Mouse (Mus musculus) limb, embryonic 14.5 days (tissue): ENCODE data around the gene Pitpnm2. TPM values are rescaled to one million over a fixed set of nuclear protein-coding genes. Genes with fewer than 3 reads are reported as not detected.
A peak's percentile ranks its signal among the peaks of the same experiment; 100 is the strongest.

ENCODE experiments used
- ATAC-seq: fragments of 200-750 bp; cut with Nextera tagmentation; 2 replicates; pipeline ENCODE4 v1.8.0; 2017; ENCODE audit warnings: low read depth, moderate number of reproducible peaks, moderate TSS enrichment; ENCODE audit not compliant: low FRiP score
- DNase-seq: peaks from one replicate; pipeline ENCODE4 v3.0.0-alpha.2; 2015; ENCODE audit warnings: low spot score
- H3K27ac ChIP-seq: fragments of 300-500 bp; sonication (generic); replicated peaks from 2 replicates; pipeline ENCODE4 v1.5.1; 2014; ENCODE audit warnings: low read depth, mild to moderate bottlenecking, low read length, moderate library complexity, mixed read lengths
- H3K27me3 ChIP-seq: fragments of 300-500 bp; sonication (generic); 2 replicates; pipeline ENCODE4 v1.6.1; 2014; ENCODE audit warnings: low read length, mixed read lengths; ENCODE audit not compliant: control insufficient read depth, insufficient read depth
- H3K36me3 ChIP-seq: fragments of 300-500 bp; sonication (generic); 2 replicates; pipeline ENCODE4 v1.6.1; 2014; ENCODE audit warnings: mild to moderate bottlenecking, low read length, moderate library complexity, mixed read lengths; ENCODE audit not compliant: control insufficient read depth, insufficient read depth
- H3K4me1 ChIP-seq: fragments of 300-500 bp; sonication (generic); 2 replicates; pipeline ENCODE4 v1.6.1; 2014; ENCODE audit warnings: antibody characterized with exemption, low read length, mixed read lengths; ENCODE audit not compliant: control insufficient read depth, insufficient read depth
- H3K4me2 ChIP-seq: fragments of 300-500 bp; sonication (generic); replicated peaks from 2 replicates; pipeline ENCODE4 v1.6.1; 2014; ENCODE audit warnings: low read depth, mild to moderate bottlenecking, low read length, moderate library complexity; ENCODE audit not compliant: severe bottlenecking
- H3K4me3 ChIP-seq: fragments of 300-500 bp; sonication (generic); replicated peaks from 2 replicates; pipeline ENCODE4 v1.5.1; 2014; ENCODE audit warnings: low read length
- H3K9ac ChIP-seq: fragments of 300-500 bp; sonication (generic); 2 replicates; pipeline ENCODE4 v1.6.1; 2014; ENCODE audit warnings: mild to moderate bottlenecking, low read depth, low read length, moderate library complexity; ENCODE audit not compliant: severe bottlenecking
- H3K9me3 ChIP-seq: fragments of 300-500 bp; sonication (generic); 2 replicates; pipeline ENCODE4 v1.6.1; 2016; ENCODE audit warnings: low read length; ENCODE audit not compliant: control insufficient read depth
- POLR2A ChIP-seq: fragments of 200-500 bp; IDR thresholded peaks from 2 replicates; pipeline ENCODE4 v1.8.0; 2012; ENCODE audit warnings: inconsistent platforms, mild to moderate bottlenecking, moderate library complexity, borderline replicate concordance; ENCODE audit not compliant: insufficient read depth, insufficient read length; ENCODE audit errors: extremely low read depth
- WGBS: fragments of 180-500 bp; shearing (Covaris S2); extraction: QIAGEN DNeasy Blood & Tissue Kit; methylation state at CpG from one replicate; pipeline ENCODE4 v1.1.7; 2014; 5-methylcytosine and 5-hydroxymethylcytosine counted together
- polyA plus RNA-seq, 2 experiments: library from polyadenylated mRNA; depleted of rRNA in 1 of 2; stranded (reverse) in 1 of 2; unstranded in 1 of 2; fragments of >200 nt; fragmentation: Nextera tagmentation in 1 of 2; extraction: Ambion mirVana in 1 of 2; gene quantifications; 2 replicates each; pipeline versions ENCODE4 v1.2.1 to v1.2.3; 2012 to 2014

The Pitpnm2 gene
- polyA plus RNA-seq, 2 experiments = 8.2 to 37.1 TPM

GRCm38 (mm10) chr5:124098923-124099322 lies 150.6 kb downstream of the Pitpnm2 start:
- peaks cover 7% of the 10 kb centered on the region; the same call in 1 of the 2 replicates for H3K4me1 ChIP-seq
- H3K4me3 ChIP-seq = no peak overlapping the region
- H3K36me3 ChIP-seq = no peaks in the 10 kb centered on the region
- no peak overlapping the region for H3K27ac ChIP-seq
- WGBS = 71% methylated on average over 2 of the region's 2 CpGs
- 0 out of 2 replicates have a peak, but pooled peaks cover 4% of the 10 kb centered on the region for H3K9me3 ChIP-seq
- no peak overlapping the region for H3K9ac ChIP-seq
- H3K27me3 ChIP-seq = no peaks in the 10 kb centered on the region; the same call in 1 of the 2 replicates
- no peak overlapping the region for H3K4me2 ChIP-seq
- DNase-seq (no peak), ATAC-seq (no peak)
- TF ChIP-seq POLR2A = no peak

DNA sequence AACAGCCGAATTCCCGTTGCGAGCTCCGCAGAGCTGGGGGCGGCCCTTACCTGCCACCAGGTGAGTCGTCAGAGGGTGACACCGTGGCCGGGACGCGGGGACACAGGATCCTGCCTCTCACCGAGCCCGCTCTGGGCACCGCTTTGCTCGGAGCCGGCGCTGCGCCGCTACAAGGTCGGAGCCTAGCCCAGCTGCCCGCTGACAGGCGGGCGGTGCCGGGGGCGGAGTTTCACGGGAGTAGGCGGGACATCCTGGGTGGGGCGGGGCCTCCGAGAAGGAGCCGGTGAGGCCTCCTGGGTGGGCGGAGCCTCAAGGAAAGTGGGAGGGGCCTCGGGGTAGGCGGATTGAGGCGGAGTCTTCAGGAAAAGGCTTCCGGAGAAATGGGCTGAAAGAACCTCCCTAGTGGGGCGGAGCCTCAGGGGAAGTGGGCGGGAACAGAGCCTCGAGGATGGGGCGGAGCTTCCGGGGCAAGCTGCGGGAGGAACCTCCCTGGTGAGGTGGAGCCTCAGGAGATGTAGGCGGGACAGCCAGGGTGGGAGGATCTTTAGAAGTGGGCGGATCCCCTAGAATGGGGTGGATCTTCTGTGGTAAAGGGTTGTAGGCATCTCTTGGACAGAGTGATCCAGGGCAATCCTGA lies 153.8 kb downstream of the Pitpnm2 start, which contains the start of gene Abcb9:
Abcb9 (minus strand) TSS at position 203 of the 637 bp plus-strand sequence.
- Histone ChIP-seq H3K4me1 (peaks cover 7% of the 10 kb centered on the region; the same call in 1 of the 2 replicates), H3K27me3 (no peaks in the 10 kb centered on the region; the same call in 1 of the 2 replicates), H3K4me2 (peak within 1 kb of the TSS; percentile 78), H3K27ac (no peak within 1 kb of the TSS), H3K9ac (peak within 1 kb of the TSS; percentile 49), H3K36me3 (no peaks in the 10 kb centered on the region), H3K9me3 (0 out of 2 replicates have a peak, but pooled peaks cover 4% of the 10 kb centered on the region), H3K4me3 (peak within 1 kb of the TSS; percentile 47)
- DNase-seq (peak; percentile 68), ATAC-seq (peak; percentile 73)
- TF ChIP-seq POLR2A = no peak
- WGBS = 2% methylated on average over 41 of the region's 42 CpGs

GRCm38 (mm10) chr5:124095077-124095581 lies 154.4 kb downstream of the Pitpnm2 start:
- H3K9me3 ChIP-seq = 0 out of 2 replicates have a peak, but pooled peaks cover 4% of the 10 kb centered on the region
- TF ChIP-seq POLR2A = no peak
- ATAC-seq = peak; percentile 27; the same call in 1 of the 2 replicates
- H3K4me2 ChIP-seq = peak overlapping the region; percentile 78
- H3K9ac ChIP-seq = peak overlapping the region; percentile 49
- WGBS = 9% methylated on average over 15 of the region's 19 CpGs
- no peaks in the 10 kb centered on the region; the same call in 1 of the 2 replicates for H3K27me3 ChIP-seq
- no peaks in the 10 kb centered on the region for H3K36me3 ChIP-seq
- H3K4me3 ChIP-seq = peak overlapping the region; percentile 47
- no peak for DNase-seq
- H3K27ac ChIP-seq = no peak overlapping the region
- H3K4me1 ChIP-seq = peaks cover 7% of the 10 kb centered on the region; the same call in 1 of the 2 replicates

- no peak for DNase-seq
- no peak overlapping the region for H3K27ac ChIP-seq
- 85% methylated on average over 12 of the region's 12 CpGs for WGBS
Observed at GRCm38 (mm10) chr5:124093852-124094604, 155.5 kb downstream of the Pitpnm2 start.

More at GRCm38 (mm10) chr5:124093852-124094604, 155.5 kb downstream of the Pitpnm2 start:
- H3K9ac ChIP-seq = no peak overlapping the region
- no peak for TF ChIP-seq POLR2A
- no peak overlapping the region for H3K4me2 ChIP-seq
- no peaks in the 10 kb centered on the region; the same call in 1 of the 2 replicates for H3K27me3 ChIP-seq
- H3K9me3 ChIP-seq = 0 out of 2 replicates have a peak, but pooled peaks cover 4% of the 10 kb centered on the region
- H3K36me3 ChIP-seq = no peaks in the 10 kb centered on the region
- peaks cover 7% of the 10 kb centered on the region; the same call in 1 of the 2 replicates for H3K4me1 ChIP-seq
- no peak overlapping the region for H3K4me3 ChIP-seq
- no peak for ATAC-seq
